24 mouse cellular contexts compared by ENCODE assay signal in genomic region chr4:129662255-129662813, GRCm38 (mm10). TPM values are rescaled to one million over a fixed set of nuclear protein-coding genes. Genes with fewer than 3 reads are reported as not detected.
DNase-seq lines count a peak whose midpoint lies in the region; ATAC-seq and TF ChIP-seq lines count a peak whose summit lies in the region.
"Had no signal": no experiment of that assay in that cellular context is flagged by ENCODE, and none has a peak within 500 bp of the region (broad histone marks: within the 10 kb centered on the region; RNA-seq: fewer than 3 reads in every experiment).

No protein-coding gene starts in this region.

- H3K4me2 ChIP-seq in embryonic facial prominence, embryonic 14.5 days (ENCODE audit: low read depth, low read length): no peak overlapping the region
- H3K4me2 ChIP-seq: embryonic facial prominence, embryonic 15.5 days; heart, embryonic 11.5 days; hindbrain, embryonic 12.5 days; hindbrain, embryonic 15.5 days; intestine, embryonic 15.5 days had no signal

- TF ChIP-seq CTCF in testis, adult 2 months (IDR thresholded peaks at IDR 0.05; ENCODE audit: control insufficient read depth, insufficient read depth, insufficient replicate concordance, low read depth, low read length): no peak

- no peaks in the 10 kb centered on the region for H3K4me1 ChIP-seq in embryonic facial prominence, embryonic 14.5 days (ENCODE audit: control insufficient read depth, insufficient read depth, low read length)
- no peaks in the 10 kb centered on the region for H3K4me1 ChIP-seq in embryonic facial prominence, embryonic 10.5 days
- peaks cover 4% of the 10 kb centered on the region for H3K4me1 ChIP-seq in testis, adult 2 months (ENCODE audit: control insufficient read depth, insufficient read depth, low read length)
- H3K4me1 ChIP-seq: hindbrain, embryonic 12.5 days; hindbrain, embryonic 15.5 days; intestine, embryonic 15.5 days had no signal

- peaks cover 62% of the 10 kb centered on the region for H3K36me3 ChIP-seq in embryonic facial prominence, embryonic 14.5 days (ENCODE audit: control insufficient read depth, insufficient read depth, low read length)
- peaks cover 85% of the 10 kb centered on the region for H3K36me3 ChIP-seq in embryonic facial prominence, embryonic 10.5 days (replicated peaks)
- peaks cover 9% of the 10 kb centered on the region for H3K36me3 ChIP-seq in testis, adult 2 months (ENCODE audit: control insufficient read depth, insufficient read depth, low read length)

- no peak overlapping the region for H3K9ac ChIP-seq in embryonic facial prominence, embryonic 14.5 days (ENCODE audit: low read depth, low read length)
- H3K9ac ChIP-seq: embryonic facial prominence, embryonic 15.5 days; forebrain, postnatal 0 days; hindbrain, embryonic 12.5 days; hindbrain, embryonic 15.5 days; intestine, embryonic 15.5 days had no signal

- H3K27me3 ChIP-seq in embryonic facial prominence, embryonic 14.5 days (replicated peaks; ENCODE audit: control insufficient read depth, insufficient read depth, low read length): no peaks in the 10 kb centered on the region
- no peaks in the 10 kb centered on the region for H3K27me3 ChIP-seq in embryonic facial prominence, embryonic 10.5 days (replicated peaks; ENCODE audit: low read depth, poor library complexity, severe bottlenecking)
- no peaks in the 10 kb centered on the region for H3K27me3 ChIP-seq in testis, adult 2 months (ENCODE audit: control insufficient read depth, insufficient read depth, low read length)
- H3K27me3 ChIP-seq: embryonic facial prominence, embryonic 15.5 days; hindbrain, embryonic 12.5 days; hindbrain, embryonic 15.5 days; intestine, embryonic 15.5 days; Patski had no signal

- no peaks in the 10 kb centered on the region for H3K9me3 ChIP-seq in embryonic facial prominence, embryonic 14.5 days (ENCODE audit: control insufficient read depth, low read length)
- H3K9me3 ChIP-seq in embryonic facial prominence, embryonic 10.5 days: no peaks in the 10 kb centered on the region
- H3K9me3 ChIP-seq: embryonic facial prominence, embryonic 15.5 days; hindbrain, embryonic 12.5 days; hindbrain, embryonic 15.5 days; intestine, embryonic 15.5 days had no signal

- no peak overlapping the region for H3K4me3 ChIP-seq in embryonic facial prominence, embryonic 14.5 days (ENCODE audit: low read depth, low read length)
- no peak overlapping the region for H3K4me3 ChIP-seq in embryonic facial prominence, embryonic 10.5 days
- peak overlapping the region; percentile 89 for H3K4me3 ChIP-seq in testis, adult 2 months (ENCODE audit: control insufficient read depth, low read depth, low read length)
- H3K4me3 ChIP-seq: embryonic facial prominence, embryonic 15.5 days; gastrocnemius, adult 2 months; hindbrain, embryonic 12.5 days; hindbrain, embryonic 15.5 days; intestine, embryonic 15.5 days had no signal

- ATAC-seq in embryonic facial prominence, embryonic 14.5 days (ENCODE audit: low read depth): peak; percentile 60
- ATAC-seq: CD4-positive, CD25-positive, alpha-beta regulatory T cell, adult 4 months; forebrain, embryonic 14.5 days; forebrain, postnatal 0 days; intestine, embryonic 15.5 days; Patski had no signal

- no peak overlapping the region for H3K27ac ChIP-seq in embryonic facial prominence, embryonic 14.5 days (replicated peaks; ENCODE audit: low read depth, low read length)
- H3K27ac ChIP-seq in embryonic facial prominence, embryonic 10.5 days (replicated peaks): no peak overlapping the region
- peak overlapping the region; percentile 92 for H3K27ac ChIP-seq in testis, adult 2 months (ENCODE audit: control insufficient read depth, insufficient read depth, low read depth, low read length)
- H3K27ac ChIP-seq: embryonic facial prominence, embryonic 15.5 days; gastrocnemius, adult 2 months; hindbrain, embryonic 12.5 days; hindbrain, embryonic 15.5 days; intestine, embryonic 15.5 days had no signal

- 0 out of 2 replicates have a peak, but pooled peaks have one; percentile 22 for TF ChIP-seq POLR2A in testis, adult 2 months (IDR thresholded peaks at IDR 0.05; ENCODE audit: control insufficient read depth, low read depth, low read length)

- no peak for DNase-seq in embryonic facial prominence, embryonic 14.5 days (ENCODE audit: low spot score)
- no peak for DNase-seq in embryonic facial prominence, embryonic 10.5 days (ENCODE audit: low spot score)
- DNase-seq in testis, postnatal 10 days (ENCODE audit: low spot score): no peak
- DNase-seq in induced T-regulatory cell, adult 2 months (ENCODE audit: low read depth): peak; percentile 28
- DNase-seq in B cell, adult 2 months: no peak
- DNase-seq: adrenal gland, postnatal 10 days; adrenal gland, postnatal 36 days; cerebellum, adult 18-20 months; cerebellum, adult 9-10 months; cerebellum, postnatal 14 days; embryo, embryonic 11 days; forebrain, postnatal 0 days; gastrocnemius, adult 2 months; gastrocnemius, postnatal 14 days; heart, adult 11 months had no signal

- WGBS in embryonic facial prominence, embryonic 14.5 days: 70% methylated on average over 3 of the region's 3 CpGs
- WGBS in embryonic facial prominence, embryonic 10.5 days: 94% methylated on average over 3 of the region's 3 CpGs

RNA-seq across cellular contexts. Expression of gene Kpna6, which starts 10.2 kb away (rescaled TPM):
- 14.1 and 14.8 TPM in 2 replicates for polyA plus RNA-seq in embryonic facial prominence, embryonic 14.5 days (2014; fragmentation: Nextera tagmentation; extraction: Ambion mirVana)
- polyA plus RNA-seq in embryonic facial prominence, embryonic 10.5 days (2016; fragmentation: Nextera tagmentation; extraction: Ambion mirVana): 14.0 and 15.1 TPM in 2 replicates
- polyA plus RNA-seq in testis, adult 2 months (2012; rRNA removed): 140 and 143 TPM in 2 replicates

RNA-seq across cellular contexts. Expression of gene Txlna, which starts 21.5 kb away (rescaled TPM):
- polyA plus RNA-seq in embryonic facial prominence, embryonic 14.5 days (2014; fragmentation: Nextera tagmentation; extraction: Ambion mirVana): 96.7 and 111 TPM in 2 replicates
- 115 and 117 TPM in 2 replicates for polyA plus RNA-seq in embryonic facial prominence, embryonic 10.5 days (2016; fragmentation: Nextera tagmentation; extraction: Ambion mirVana)
- 15.3 and 15.9 TPM in 2 replicates for polyA plus RNA-seq in testis, adult 2 months (2012; rRNA removed)

RNA-seq across cellular contexts. Expression of gene Tmem39b, which starts 34.3 kb away (rescaled TPM):
- 22.1 and 25.0 TPM in 2 replicates for polyA plus RNA-seq in embryonic facial prominence, embryonic 14.5 days (2014; fragmentation: Nextera tagmentation; extraction: Ambion mirVana)
- 14.3 and 14.7 TPM in 2 replicates for polyA plus RNA-seq in embryonic facial prominence, embryonic 10.5 days (2016; fragmentation: Nextera tagmentation; extraction: Ambion mirVana)
- polyA plus RNA-seq in testis, adult 2 months (2012; rRNA removed): 273 and 283 TPM in 2 replicates

RNA-seq across cellular contexts. Expression of gene Ccdc28b, which starts 38.6 kb away (rescaled TPM):
- 49.7 and 50.5 TPM in 2 replicates for polyA plus RNA-seq in embryonic facial prominence, embryonic 14.5 days (2014; fragmentation: Nextera tagmentation; extraction: Ambion mirVana)
- 38.6 and 44.1 TPM in 2 replicates for polyA plus RNA-seq in embryonic facial prominence, embryonic 10.5 days (2016; fragmentation: Nextera tagmentation; extraction: Ambion mirVana)
- 13.8 and 14.1 TPM in 2 replicates for polyA plus RNA-seq in testis, adult 2 months (2012; rRNA removed)

RNA-seq across cellular contexts. Expression of gene Iqcc, which starts 43.4 kb away (rescaled TPM):
- 26.6 and 29.3 TPM in 2 replicates for polyA plus RNA-seq in embryonic facial prominence, embryonic 14.5 days (2014; fragmentation: Nextera tagmentation; extraction: Ambion mirVana)
- polyA plus RNA-seq in embryonic facial prominence, embryonic 10.5 days (2016; fragmentation: Nextera tagmentation; extraction: Ambion mirVana): 27.7 and 28.5 TPM in 2 replicates
- polyA plus RNA-seq in testis, adult 2 months (2012; rRNA removed): 45.7 and 46.2 TPM in 2 replicates

Comparison
In these comparisons a context has a peak if more than half of its experiments do, and no peak if none do; other contexts are left out.
1. RNA of gene Tmem39b, which starts 34.3 kb away (polyA plus RNA-seq): 273 to 283 TPM in testis, adult 2 months; 22.1 to 25.0 TPM in embryonic facial prominence, embryonic 14.5 days and 14.3 to 14.7 TPM in embryonic facial prominence, embryonic 10.5 days; every median in the first group is over 10 times any median in the second.